Mouse (Mus musculus): Measurements from ENCODE around the gene Mbd3.

Gene Mbd3

GRCm38 (mm10) chr10:80399191-80399972 lies at the start of gene Mbd3:
TSS of gene Mbd3 (minus strand) at chr10:80399550.
- DNase-seq: peak; percentile 100

GRCm38 (mm10) chr10:80445898-80446601 lies 46.7 kb upstream of the Mbd3 start:
- DNase-seq: peak; percentile 64

- DNase-seq: no peak
Observed at GRCm38 (mm10) chr10:80445052-80445451, 45.7 kb upstream of the Mbd3 start.

GRCm38 (mm10) chr10:80444339-80445045 lies 45.1 kb upstream of the Mbd3 start:
- DNase-seq: no peak

GRCm38 (mm10) chr10:80443575-80444278 lies 44.4 kb upstream of the Mbd3 start:
- no peak for DNase-seq

GRCm38 (mm10) chr10:80442989-80443388 lies 43.6 kb upstream of the Mbd3 start:
- DNase-seq: no peak

GRCm38 (mm10) chr10:80441598-80441997 lies 42.2 kb upstream of the Mbd3 start:
- no peak for DNase-seq

- no peak for DNase-seq
Observed at GRCm38 (mm10) chr10:80440031-80440430, 40.7 kb upstream of the Mbd3 start.

GRCm38 (mm10) chr10:80437973-80438372 lies 38.6 kb upstream of the Mbd3 start:
- no peak for DNase-seq

- DNase-seq: no peak
Observed at GRCm38 (mm10) chr10:80436276-80436675, 36.9 kb upstream of the Mbd3 start.

- no peak for DNase-seq
Observed at GRCm38 (mm10) chr10:80435764-80436163, 36.4 kb upstream of the Mbd3 start.

GRCm38 (mm10) chr10:80434823-80435222 lies 35.5 kb upstream of the Mbd3 start:
- DNase-seq: no peak

- no peak for DNase-seq
Observed at GRCm38 (mm10) chr10:80434233-80434592, 34.9 kb upstream of the Mbd3 start.

GRCm38 (mm10) chr10:80433513-80434232 lies 34.3 kb upstream of the Mbd3 start, which contains the start of gene Tcf3:
TSS of gene Tcf3 (minus strand) at chr10:80433647.
- peak; percentile 95 for DNase-seq

GRCm38 (mm10) chr10:80432936-80433512 lies 33.7 kb upstream of the Mbd3 start:
- DNase-seq: no peak

GRCm38 (mm10) chr10:80432387-80432785 lies 33.0 kb upstream of the Mbd3 start:
- DNase-seq: no peak

GRCm38 (mm10) chr10:80431570-80432386 lies 32.4 kb upstream of the Mbd3 start:
- DNase-seq: no peak

GRCm38 (mm10) chr10:80430375-80430980 lies 31.1 kb upstream of the Mbd3 start:
- DNase-seq: no peak

GRCm38 (mm10) chr10:80429800-80430199 lies 30.4 kb upstream of the Mbd3 start:
- no peak for DNase-seq

- DNase-seq: no peak
Observed at GRCm38 (mm10) chr10:80425041-80425440, 25.7 kb upstream of the Mbd3 start.

GRCm38 (mm10) chr10:80423562-80423961 lies 24.2 kb upstream of the Mbd3 start:
- DNase-seq: no peak
